Mouse (Mus musculus) hindlimb bud, embryonic 11.5 days (tissue): Measurements from ENCODE around the gene Git2.
A peak's percentile ranks its signal among the peaks of the same experiment; 100 is the strongest.

Experiments used
- DNase-seq: peaks from one replicate; pipeline ENCODE4 v3.0.0-alpha.2; 2012; ENCODE audit warnings: low read depth, low spot score; ENCODE audit errors: extremely low spot score

The Git2 gene

GRCm38 (mm10) chr5:114722846-114723245 lies 52.5 kb downstream of the Git2 start:
- no peak for DNase-seq

GRCm38 (mm10) chr5:114721969-114722368 lies 53.3 kb downstream of the Git2 start:
- no peak for DNase-seq

GRCm38 (mm10) chr5:114720784-114721183 lies 54.5 kb downstream of the Git2 start:
- no peak for DNase-seq

- DNase-seq = no peak
Observed at GRCm38 (mm10) chr5:114719928-114720270, 55.4 kb downstream of the Git2 start.

GRCm38 (mm10) chr5:114719003-114719927 lies 56.1 kb downstream of the Git2 start:
- DNase-seq = no peak

GRCm38 (mm10) chr5:114718483-114718882 lies 56.8 kb downstream of the Git2 start:
- DNase-seq = no peak

- DNase-seq = no peak
Observed at GRCm38 (mm10) chr5:114717937-114718336, 57.4 kb downstream of the Git2 start.

- DNase-seq = no peak
Observed at GRCm38 (mm10) chr5:114717292-114717691, 58.0 kb downstream of the Git2 start.

- no peak for DNase-seq
Observed at GRCm38 (mm10) chr5:114714551-114714950, 60.8 kb downstream of the Git2 start.

- no peak for DNase-seq
Observed at GRCm38 (mm10) chr5:114709357-114709756, 66.0 kb downstream of the Git2 start.

GRCm38 (mm10) chr5:114708491-114708890 lies 66.8 kb downstream of the Git2 start:
- DNase-seq = no peak

GRCm38 (mm10) chr5:114707265-114708068 lies 67.8 kb downstream of the Git2 start, which contains the start of gene Tchp:
TSS of gene Tchp (plus strand) at chr5:114707760.
- DNase-seq = peak; percentile 90

- DNase-seq = no peak
Observed at GRCm38 (mm10) chr5:114702403-114703392, 72.6 kb downstream of the Git2 start.

GRCm38 (mm10) chr5:114699015-114699414 lies 76.3 kb downstream of the Git2 start:
- no peak for DNase-seq

- no peak for DNase-seq
Observed at GRCm38 (mm10) chr5:114698044-114698746, 77.1 kb downstream of the Git2 start.

- no peak for DNase-seq
Observed at GRCm38 (mm10) chr5:114696939-114697338, 78.4 kb downstream of the Git2 start.

GRCm38 (mm10) chr5:114695775-114696174 lies 79.5 kb downstream of the Git2 start:
- no peak for DNase-seq

GRCm38 (mm10) chr5:114690633-114691567 lies 84.4 kb downstream of the Git2 start, which contains the start of gene Gltp:
TSS of gene Gltp (minus strand) at chr5:114690984.
- DNase-seq = peak; percentile 41
